Mouse (Mus musculus) macrophage (primary cell): ENCODE data around the gene Pigl. TPM values are rescaled to one million over a fixed set of nuclear protein-coding genes. Genes with fewer than 3 reads are reported as not detected.
A peak's percentile ranks its signal among the peaks of the same experiment; 100 is the strongest.

Source experiments
- H3K27ac ChIP-seq: fragments of 350-480 bp; formaldehyde crosslinking; 2 replicates; pipeline ENCODE4 v1.9.0; 2021
- H3K36me3 ChIP-seq: fragments of 350-480 bp; formaldehyde crosslinking; 2 replicates; pipeline ENCODE4 v1.9.0; 2021; ENCODE audit errors: inconsistent target
- H3K4me3 ChIP-seq: fragments of 350-480 bp; formaldehyde crosslinking; 2 replicates; pipeline ENCODE4 v1.9.0; 2021; ENCODE audit errors: inconsistent target
- H3K79me2 ChIP-seq: fragments of 350-480 bp; formaldehyde crosslinking; 2 replicates; pipeline ENCODE4 v1.9.0; 2021; ENCODE audit errors: inconsistent target
- WGBS: methylation state at CpG from one replicate; pipeline ENCODE4 v1.1.7; 2026; ENCODE audit warnings: inconsistent platforms; ENCODE audit not compliant: missing documents; 5-methylcytosine and 5-hydroxymethylcytosine counted together
- polyA plus RNA-seq: library from polyadenylated mRNA; stranded (reverse); fragments of 250-400 nt; gene quantifications from 3 replicates; pipeline ENCODE4 v1.2.4, GENCODE M21; 2018; ENCODE audit warnings: inconsistent platforms
- total RNA-seq, 78 experiments: library from RNA; depleted of rRNA; stranded (reverse); fragments of 250-400 nt; gene quantifications; 1 replicate in 9 of 78; 2 replicates in 24 of 78; 3 replicates in 43 of 78; 4 replicates in 2 of 78; pipeline ENCODE4 v1.2.4; 2018; ENCODE audit warnings: inconsistent platforms in 56 of 78

Pigl gene
- total RNA-seq (2018; cell fraction: chromatin; rRNA removed) = 1 to 10 TPM in 23 of 26 experiments, under 1 TPM in 3; 0.53 to 8.4 (median 4.3) TPM
- total RNA-seq (2018; cell fraction: cytosol; rRNA removed) = 1 to 10 TPM; 2.6 to 7.1 (median 4.9) TPM
- total RNA-seq (2018; cell fraction: nucleus; rRNA removed) = 10 to 100 TPM in 1 of 26 experiments, 1 to 10 TPM in 25; 1.1 to 10.6 (median 5.7) TPM
- polyA plus RNA-seq = 2.9 to 5.2 TPM (median 5.0 TPM) in 3 replicates

DNA sequence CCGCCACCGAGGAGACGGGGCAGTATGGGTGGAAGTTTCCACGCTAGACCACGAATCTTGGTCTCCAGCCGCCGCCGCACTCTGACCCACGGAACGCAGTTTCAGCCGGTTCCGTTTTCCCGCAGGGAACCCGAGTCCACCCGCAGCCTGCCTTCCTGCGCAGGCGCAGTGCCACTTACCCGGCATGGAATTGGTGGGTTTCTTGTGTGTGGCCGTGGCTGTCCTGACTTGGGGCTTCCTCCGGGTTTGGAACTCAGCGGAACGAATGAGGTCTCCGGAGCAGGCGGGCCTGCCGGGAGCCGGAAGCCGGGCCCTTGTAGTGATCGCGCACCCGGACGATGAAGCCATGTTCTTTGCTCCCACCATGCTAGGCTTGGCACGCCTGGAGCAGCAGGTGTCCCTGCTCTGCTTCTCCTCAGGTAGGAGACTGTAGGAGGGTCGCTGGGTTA lies at the start of gene Pigl, which contains the start of gene Ncor1:
Gene Pigl, plus strand, starts transcription at position 185 of the 449 bp plus-strand sequence.
Gene Ncor1, minus strand, starts transcription at position 266 of the 449 bp plus-strand sequence.
- under 1% methylated on average over 33 of the region's 33 CpGs for WGBS
- Histone ChIP-seq H3K36me3 (no peaks in the 10 kb centered on the region), H3K79me2 (peaks cover 58% of the 10 kb centered on the region), H3K4me3 (peak within 1 kb of the TSS; percentile 89), H3K27ac (peak within 1 kb of the TSS; percentile 92)

GRCm38 (mm10) chr11:62408848-62409247 lies 49.4 kb upstream of the Pigl start:
- Histone ChIP-seq H3K36me3 (peaks cover 30% of the 10 kb centered on the region), H3K79me2 (no peaks in the 10 kb centered on the region; the same call in 1 of the 2 replicates), H3K27ac (no peak overlapping the region), H3K4me3 (no peak overlapping the region)
- WGBS = 97% methylated on average over 2 of the region's 2 CpGs

GRCm38 (mm10) chr11:62409611-62410010 lies 48.6 kb upstream of the Pigl start:
- WGBS = 80% methylated on average over 1 of the region's 1 CpGs
- no peaks in the 10 kb centered on the region; the same call in 1 of the 2 replicates for H3K79me2 ChIP-seq
- H3K27ac ChIP-seq = no peak overlapping the region
- H3K4me3 ChIP-seq = no peak overlapping the region
- peaks cover 31% of the 10 kb centered on the region for H3K36me3 ChIP-seq

DNA sequence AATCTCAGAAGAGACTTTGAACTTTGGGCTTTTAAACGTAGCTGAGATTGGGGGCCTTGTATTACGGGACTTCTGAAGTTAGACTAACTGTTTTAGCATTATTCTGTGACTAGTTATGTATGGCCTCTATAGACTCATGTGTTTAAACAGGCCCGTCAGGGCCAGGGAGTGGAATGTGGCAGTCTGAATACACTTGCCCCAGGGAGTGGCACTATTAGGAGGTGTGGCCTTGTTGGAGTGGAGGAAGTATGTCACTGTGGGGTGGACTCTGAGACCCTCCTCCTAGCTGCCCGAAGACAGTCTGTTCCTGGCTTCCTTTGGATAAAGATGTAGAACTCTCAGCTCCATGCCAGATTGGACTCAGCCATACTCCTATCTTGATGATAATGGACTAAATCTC lies 43.2 kb upstream of the Pigl start:
- Histone ChIP-seq H3K27ac (no peak overlapping the region), H3K4me3 (no peak overlapping the region), H3K36me3 (peaks cover 70% of the 10 kb centered on the region), H3K79me2 (no peaks in the 10 kb centered on the region)
- 97% methylated on average over 4 of the region's 4 CpGs for WGBS

GRCm38 (mm10) chr11:62424525-62424924 lies 33.7 kb upstream of the Pigl start:
- H3K36me3 ChIP-seq = peaks cover 31% of the 10 kb centered on the region

GRCm38 (mm10) chr11:62426266-62426665 lies 32.0 kb upstream of the Pigl start:
- Histone ChIP-seq H3K79me2 (peaks cover 51% of the 10 kb centered on the region), H3K27ac (no peak overlapping the region), H3K36me3 (peaks cover 27% of the 10 kb centered on the region; the same call in 1 of the 2 replicates), H3K4me3 (no peak overlapping the region)
- WGBS = 91% methylated on average over 5 of the region's 5 CpGs

More at GRCm38 (mm10) chr11:62424525-62424924, 33.7 kb upstream of the Pigl start:
- Histone ChIP-seq H3K27ac (no peak overlapping the region), H3K4me3 (no peak overlapping the region), H3K79me2 (peaks cover 43% of the 10 kb centered on the region)
- 73% methylated on average over 1 of the region's 2 CpGs for whole genome bisulfite sequencing

DNA sequence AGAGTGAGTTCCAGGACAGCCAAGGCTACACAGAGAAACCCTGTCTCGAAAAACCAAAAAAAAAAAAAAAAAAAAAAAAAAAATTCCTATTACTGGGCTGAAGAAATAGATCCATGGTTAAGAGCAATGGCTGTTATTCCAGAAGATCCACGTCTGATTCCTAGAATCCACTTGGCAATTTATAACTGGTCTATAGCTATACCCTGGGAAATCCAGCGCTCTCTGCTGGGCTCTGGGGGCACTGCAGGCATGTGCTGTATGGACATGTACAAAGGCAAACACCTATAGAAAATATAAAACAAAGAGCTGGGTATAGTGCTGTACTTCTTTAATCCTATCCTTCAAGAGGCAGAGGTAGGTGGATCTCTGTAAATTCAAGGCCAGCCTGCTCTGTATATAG lies 31.2 kb upstream of the Pigl start:
- peaks cover 27% of the 10 kb centered on the region; the same call in 1 of the 2 replicates for H3K36me3 ChIP-seq
- H3K79me2 ChIP-seq = peaks cover 59% of the 10 kb centered on the region
- H3K27ac ChIP-seq = no peak overlapping the region
- WGBS = 91% methylated on average over 2 of the region's 3 CpGs
- no peak overlapping the region for H3K4me3 ChIP-seq

DNA sequence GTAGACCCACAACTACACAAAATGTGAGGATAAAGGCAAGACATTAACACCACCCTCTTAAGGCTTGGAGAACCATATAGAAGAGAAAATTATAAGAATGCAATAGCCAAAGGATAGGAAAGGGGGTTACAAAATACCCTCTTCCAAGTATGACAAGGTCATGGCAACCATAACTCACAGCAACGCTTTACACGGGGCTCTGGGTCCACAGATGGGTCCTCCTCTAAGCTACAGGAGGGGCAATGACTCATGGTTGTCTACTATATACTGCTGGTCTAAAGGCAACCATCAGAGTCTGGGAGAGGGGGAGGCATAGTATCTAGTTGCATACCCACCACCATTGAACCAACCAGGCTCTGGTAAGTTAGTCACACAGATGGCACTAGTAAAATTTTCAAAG lies 26.0 kb upstream of the Pigl start:
- H3K36me3 ChIP-seq = peaks cover 33% of the 10 kb centered on the region
- 91% methylated on average over 2 of the region's 2 CpGs for WGBS
- H3K79me2 ChIP-seq = peaks cover 75% of the 10 kb centered on the region
- no peak overlapping the region for H3K27ac ChIP-seq
- no peak overlapping the region for H3K4me3 ChIP-seq

- no peak overlapping the region for H3K27ac ChIP-seq
- H3K79me2 ChIP-seq = peaks cover 100% of the 10 kb centered on the region
- 94% methylated on average over 8 of the region's 9 CpGs for WGBS
- H3K36me3 ChIP-seq = peaks cover 8% of the 10 kb centered on the region; the same call in 1 of the 2 replicates
- no peak overlapping the region for H3K4me3 ChIP-seq
These were observed 17.5 kb upstream of the Pigl start for GRCm38 (mm10) chr11:62440670-62441315.

- Histone ChIP-seq H3K79me2 (peaks cover 100% of the 10 kb centered on the region), H3K36me3 (no peaks in the 10 kb centered on the region), H3K27ac (no peak overlapping the region), H3K4me3 (no peak overlapping the region)
- 86% methylated on average over 3 of the region's 3 CpGs for WGBS
These were observed 12.5 kb upstream of the Pigl start for GRCm38 (mm10) chr11:62445799-62446198.

DNA sequence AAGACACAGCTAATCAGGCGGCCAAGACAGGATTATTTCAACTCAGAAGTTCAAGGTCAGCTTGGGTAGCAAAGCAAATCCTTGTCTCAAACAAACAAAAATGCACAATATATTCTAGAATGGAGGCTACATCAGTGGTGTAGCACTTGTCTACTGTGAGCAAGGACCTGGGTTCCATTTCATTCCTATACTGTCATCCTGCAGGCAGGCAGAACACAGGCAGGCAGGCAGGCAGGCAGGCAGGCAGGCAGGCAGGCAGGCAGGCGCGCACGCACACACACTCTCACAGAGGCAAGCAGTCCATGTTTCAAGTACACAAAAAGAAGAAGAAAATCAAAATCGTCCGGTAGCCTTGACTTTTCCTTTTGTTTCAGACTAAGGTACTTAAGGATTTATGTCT lies 9.3 kb upstream of the Pigl start:
- Histone ChIP-seq H3K36me3 (no peaks in the 10 kb centered on the region), H3K79me2 (peaks cover 100% of the 10 kb centered on the region), H3K27ac (no peak overlapping the region), H3K4me3 (no peak overlapping the region)
- WGBS = 86% methylated on average over 3 of the region's 6 CpGs

DNA sequence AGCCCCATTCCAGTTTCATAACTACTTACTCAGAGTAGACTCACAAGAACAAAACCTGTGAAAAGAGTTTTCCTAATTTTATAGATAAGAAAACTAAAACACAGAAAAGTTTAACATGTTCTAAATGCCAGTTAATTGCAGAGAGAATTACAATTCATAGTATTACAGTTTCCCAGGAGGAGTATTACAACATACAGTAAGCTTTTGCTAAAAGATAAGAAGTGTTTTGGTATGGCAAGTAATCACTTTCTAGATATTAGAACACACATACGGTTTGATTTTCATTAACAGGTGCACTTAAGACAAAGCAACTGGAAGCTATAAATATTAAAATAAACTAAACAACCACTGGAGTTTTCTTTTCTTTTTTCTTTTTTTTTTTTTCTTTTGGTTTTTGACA lies 3.1 kb upstream of the Pigl start:
- Histone ChIP-seq H3K27ac (no peak overlapping the region), H3K36me3 (no peaks in the 10 kb centered on the region), H3K79me2 (peaks cover 83% of the 10 kb centered on the region), H3K4me3 (no peak overlapping the region)
- 56% methylated on average over 1 of the region's 1 CpGs for WGBS

DNA sequence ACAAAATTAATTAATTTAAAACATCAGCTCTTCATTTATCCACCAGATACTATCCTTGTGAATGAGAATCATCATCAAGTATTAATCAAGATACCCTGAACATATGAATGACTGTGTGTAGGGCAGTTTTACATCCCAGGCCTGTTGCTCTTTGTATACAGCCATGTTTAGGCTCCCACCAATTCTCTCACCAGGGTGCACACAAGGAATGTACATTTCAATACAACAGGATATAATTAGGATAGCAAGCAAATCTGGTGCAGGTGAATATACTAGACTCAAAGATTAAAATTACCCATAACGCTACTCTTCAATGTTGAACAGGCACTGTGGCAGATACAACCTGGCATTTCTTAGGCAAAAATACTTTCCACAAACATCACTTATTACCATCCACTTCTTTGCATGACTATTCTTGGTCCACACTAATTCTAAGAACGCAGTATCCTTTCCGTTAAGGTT lies 2.2 kb upstream of the Pigl start:
- WGBS = 29% methylated on average over 1 of the region's 3 CpGs
- peaks cover 81% of the 10 kb centered on the region for H3K79me2 ChIP-seq
- no peaks in the 10 kb centered on the region for H3K36me3 ChIP-seq
- H3K4me3 ChIP-seq = peak overlapping the region; percentile 62
- H3K27ac ChIP-seq = peak overlapping the region; percentile 46; the same call in 1 of the 2 replicates

DNA sequence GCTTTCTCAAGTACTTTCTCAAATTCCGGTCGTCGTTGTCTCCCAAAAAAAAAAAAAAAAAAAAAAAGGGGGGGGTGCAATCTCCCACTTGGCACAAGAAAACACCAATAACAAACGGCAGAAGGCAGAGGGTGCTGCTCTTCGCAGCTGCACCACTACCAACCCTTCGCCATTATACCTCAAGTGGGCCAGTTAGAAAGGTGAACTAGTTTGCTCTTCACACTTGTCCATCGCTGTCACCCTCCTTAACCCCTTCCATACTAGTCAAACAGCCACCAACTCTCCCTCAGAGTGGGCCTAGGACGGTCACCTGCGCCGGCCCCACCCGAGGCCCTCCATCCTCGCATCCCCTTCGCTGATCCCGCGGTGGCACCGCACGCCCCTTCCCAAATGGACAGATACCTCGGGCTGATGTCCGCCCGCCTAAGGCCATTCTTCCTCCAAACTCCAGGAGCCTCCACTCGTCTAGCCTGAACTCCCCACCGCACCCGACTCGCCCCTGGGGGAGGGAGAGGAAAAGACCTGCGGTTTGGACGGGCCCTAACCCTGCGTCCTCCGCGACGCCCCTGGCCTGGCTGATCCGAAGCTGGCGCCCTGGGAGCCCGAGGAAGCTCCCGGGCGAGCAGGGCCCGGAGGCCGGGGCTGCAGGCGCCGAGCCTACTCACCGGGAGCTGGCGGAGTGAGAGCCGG lies 1.6 kb upstream of the Pigl start:
- Histone ChIP-seq H3K4me3 (peak overlapping the region; percentile 62), H3K36me3 (no peaks in the 10 kb centered on the region), H3K27ac (peak overlapping the region; percentile 46), H3K79me2 (peaks cover 75% of the 10 kb centered on the region)
- 3% methylated on average over 31 of the region's 42 CpGs for WGBS
